Mouse (Mus musculus): Measurements from ENCODE around the gene Snrnp25. TPM values are rescaled to one million over a fixed set of nuclear protein-coding genes. Genes with fewer than 3 reads are reported as not detected.

Gene Snrnp25
- total RNA-seq (2012; rRNA removed) (148 and 158 TPM in 2 replicates), polyA plus RNA-seq (2012; ENCODE audit: insufficient read depth in 1 of 2, insufficient read length in 2 of 2, low read depth in 1 of 2, low replicate concordance in 2 of 2, missing spikeins in 1 of 2) (100 to 1,000 TPM in 1 of 2 experiments, not detected in 1; 130 TPM)

- peaks cover 3 to 22% of the 10 kb centered on the region in 2 experiments; a peak in 3 of 4 replicates for H3K4me1 ChIP-seq (ENCODE audit: control insufficient read depth in 1 of 2, insufficient read depth in 2 of 2, low read length in 2 of 2)
- H3K9me3 ChIP-seq (replicated peaks; ENCODE audit: insufficient read depth, low read length): no peaks in the 10 kb centered on the region
- H3K36me3 ChIP-seq (ENCODE audit: control insufficient read depth in 1 of 2, insufficient read depth in 2 of 2, low read length in 2 of 2): peaks cover 0 to 10% of the 10 kb centered on the region in 2 experiments; a peak in 2 of 4 replicates
- H3K27ac ChIP-seq (ENCODE audit: control insufficient read depth, low read depth, low read length): peak within 1 kb of the TSS; percentile 66
- H3K79me2 ChIP-seq (ENCODE audit: control insufficient read depth, insufficient read depth, low read length, poor library complexity): peaks cover 7% of the 10 kb centered on the region
- H3K9ac ChIP-seq (ENCODE audit: control insufficient read depth, low read depth, low read length, poor library complexity, severe bottlenecking): peak within 1 kb of the TSS; percentile 77
- DNase-seq (ENCODE audit: low read depth, low spot score): peak; percentile 100
- peak within 1 kb of the TSS; percentile 75 to 80 for H3K4me3 ChIP-seq (ENCODE audit: control insufficient read depth in 1 of 2, insufficient read depth in 1 of 2, low read depth in 2 of 2, low read length in 2 of 2)
- TF ChIP-seq ZMIZ1 (IDR thresholded peaks at IDR 0.05; ENCODE audit: low read depth, low read length) (peak; percentile 96), CTCF (IDR thresholded peaks at IDR 0.05 in 2 of 3, conservative IDR thresholded peaks at IDR 0.05 in 1 of 3; ENCODE audit: control insufficient read depth in 1 of 3, insufficient read depth in 1 of 3, low read depth in 2 of 3, low read length in 3 of 3, poor library complexity in 1 of 3, severe bottlenecking in 1 of 3) (peak; percentile 28 to 54 (median 44); a peak in 4 of 6 replicates), TAL1 (IDR thresholded peaks at IDR 0.05; ENCODE audit: low read length) (no peak), BHLHE40 (IDR thresholded peaks at IDR 0.05; ENCODE audit: borderline replicate concordance, low read depth, low read length) (peak; percentile 57; the same call in 1 of the 2 replicates), POLR2AphosphoS2 (IDR thresholded peaks at IDR 0.05; ENCODE audit: low read length) (peak; percentile 89), POLR2A (IDR thresholded peaks at IDR 0.05; ENCODE audit: control insufficient read depth in 1 of 2, insufficient read depth in 1 of 2, low read depth in 1 of 2, low read length in 2 of 2, poor library complexity in 1 of 2) (peak; percentile 95 to 96), USF1 (IDR thresholded peaks at IDR 0.05; ENCODE audit: low read depth, low read length) (peak; percentile 89), ELF1 (IDR thresholded peaks at IDR 0.05; ENCODE audit: low read depth, low read length) (peak; percentile 67; the same call in 1 of the 2 replicates), CHD2 (IDR thresholded peaks at IDR 0.05; ENCODE audit: low read length) (peak; percentile 76), ZKSCAN1 (IDR thresholded peaks at IDR 0.05; ENCODE audit: low read depth, low read length) (no peak), RCOR1 (IDR thresholded peaks at IDR 0.05; ENCODE audit: low read depth, low read length) (no peak), MAFK (IDR thresholded peaks at IDR 0.05; ENCODE audit: borderline replicate concordance, low read depth, low read length) (no peak), SMC3 (IDR thresholded peaks at IDR 0.05; ENCODE audit: low read depth, low read length) (0 out of 2 replicates have a peak, but pooled peaks have one; percentile 20), NRF1 (IDR thresholded peaks at IDR 0.05; ENCODE audit: insufficient read depth, low read depth, low read length, poor library complexity, severe bottlenecking) (peak; percentile 88), NELFE (IDR thresholded peaks at IDR 0.05; ENCODE audit: low read depth, low read length) (peak; percentile 90), ETS1 (IDR thresholded peaks at IDR 0.05; ENCODE audit: low read depth, low read length) (no peak), HCFC1 (IDR thresholded peaks at IDR 0.05; ENCODE audit: low read depth, low read length) (peak; percentile 86), TBP (IDR thresholded peaks at IDR 0.05; ENCODE audit: low read depth, low read length) (peak; percentile 83), GATA1 (IDR thresholded peaks at IDR 0.05; ENCODE audit: low read depth, low read length) (peak; percentile 85), SIN3A (IDR thresholded peaks at IDR 0.05; ENCODE audit: low read length) (peak; percentile 82), MAX (IDR thresholded peaks at IDR 0.05; ENCODE audit: low read length) (peak; percentile 87), MXI1 (IDR thresholded peaks at IDR 0.05; ENCODE audit: low read depth, low read length) (peak; percentile 90), MAZ (IDR thresholded peaks at IDR 0.05; ENCODE audit: low read depth, low read length) (no peak), KAT2A (conservative IDR thresholded peaks at IDR 0.05; ENCODE audit: low read depth, low read length) (no peak; the same call in 1 of the 2 replicates)
- H3K27me3 ChIP-seq (ENCODE audit: control insufficient read depth in 1 of 2, insufficient read depth in 2 of 2, low read length in 2 of 2): no peaks in the 10 kb centered on the region
These were observed at the start of gene Snrnp25 for GRCm38 (mm10) chr11:32205058-32205873. Snrnp25 (plus strand) TSS chr11:32205415.
